Mouse (Mus musculus) MEL (cell line): ENCODE results near the gene Fam13a.

Experiments
- HCFC1 ChIP-seq: IDR thresholded peaks from 2 replicates; pipeline ENCODE4 v1.6.1; 2012; ENCODE audit warnings: low read depth, mild to moderate bottlenecking, inconsistent platforms, low read length, improper control_type of control experiment, moderate library complexity
- MAX ChIP-seq: IDR thresholded peaks from 2 replicates; pipeline ENCODE4 v1.6.1; 2011; ENCODE audit warnings: low read length, improper control_type of control experiment
- MYC ChIP-seq: IDR thresholded peaks from 2 replicates; pipeline ENCODE4 v1.6.1; 2011; ENCODE audit warnings: low read depth, mild to moderate bottlenecking, low read length, improper control_type of control experiment, moderate library complexity
- POLR2AphosphoS2 ChIP-seq: IDR thresholded peaks from 2 replicates; pipeline ENCODE4 v1.6.1; 2011; ENCODE audit warnings: low read length, improper control_type of control experiment
- RCOR1 ChIP-seq: IDR thresholded peaks from 2 replicates; pipeline ENCODE4 v1.6.1; 2012; ENCODE audit warnings: low read depth, mild to moderate bottlenecking, inconsistent platforms, low read length, improper control_type of control experiment
- TCF12 ChIP-seq: IDR thresholded peaks from 2 replicates; pipeline ENCODE4 v1.6.1; 2014; ENCODE audit warnings: low read depth, mild to moderate bottlenecking, inconsistent platforms, low read length, improper control_type of control experiment, moderate library complexity
- UBTF ChIP-seq: IDR thresholded peaks from 2 replicates; pipeline ENCODE4 v1.6.1; 2012; ENCODE audit warnings: low read depth, mild to moderate bottlenecking, inconsistent platforms, low read length, improper control_type of control experiment, moderate library complexity, borderline replicate concordance; ENCODE audit not compliant: insufficient read depth
- USF1 ChIP-seq: IDR thresholded peaks from 2 replicates; pipeline ENCODE4 v1.6.1; 2014; ENCODE audit warnings: low read depth, mild to moderate bottlenecking, inconsistent platforms, low read length, improper control_type of control experiment, moderate library complexity
- ZC3H11A ChIP-seq: IDR thresholded peaks from 2 replicates; pipeline ENCODE4 v1.6.1; 2012; ENCODE audit warnings: low read depth, mild to moderate bottlenecking, inconsistent platforms, low read length, improper control_type of control experiment

DNA sequence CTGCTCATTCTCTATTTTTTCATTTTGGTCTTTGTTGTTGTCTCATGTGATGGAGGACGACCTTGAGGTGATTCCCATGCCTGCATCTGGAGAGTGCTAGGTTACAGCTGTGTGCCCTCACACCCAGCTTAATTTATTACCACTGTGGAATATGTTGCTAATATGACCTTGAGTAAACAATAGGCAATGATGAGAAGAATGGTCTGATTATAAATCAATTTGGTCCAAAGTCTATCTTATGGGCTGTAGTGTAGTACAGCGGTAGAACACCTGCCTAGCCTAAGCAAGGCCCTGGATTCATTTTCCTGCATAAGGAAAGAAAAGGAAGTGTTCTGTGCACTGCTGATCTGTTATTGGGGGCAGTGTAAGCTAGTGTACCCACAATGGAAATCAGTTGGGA, 49.9 kb downstream of the Fam13a start:
- TF ChIP-seq HCFC1 = no peak
- no peak for TF ChIP-seq POLR2AphosphoS2
- no peak for TF ChIP-seq USF1
- no peak for TF ChIP-seq MYC
- TF ChIP-seq UBTF = no peak
- TF ChIP-seq MAX = no peak
- TF ChIP-seq ZC3H11A = no peak
- TF ChIP-seq TCF12 = no peak
- no peak for TF ChIP-seq RCOR1
